Mouse (Mus musculus) intestine, embryonic 16.5 days (tissue): ENCODE measurements around the gene Parn. TPM values are rescaled to one million over a fixed set of nuclear protein-coding genes. Genes with fewer than 3 reads are reported as not detected.

ENCODE experiments used
- ATAC-seq: fragments of 200-750 bp; cut with Nextera tagmentation; 2 replicates; pipeline ENCODE4 v1.8.0; 2017; ENCODE audit warnings: moderate TSS enrichment, moderate library complexity
- H3K27ac ChIP-seq: fragments of 300-500 bp; sonication (generic); 2 replicates; pipeline ENCODE4 v1.5.1; 2014; ENCODE audit warnings: mild to moderate bottlenecking, low read length
- H3K27me3 ChIP-seq: fragments of 300-500 bp; sonication (generic); replicated peaks from 2 replicates; pipeline ENCODE4 v1.6.1; 2014; ENCODE audit warnings: low read length, control low read depth, mixed read lengths; ENCODE audit not compliant: control insufficient read depth, insufficient read depth
- H3K36me3 ChIP-seq: fragments of 300-500 bp; sonication (generic); 2 replicates; pipeline ENCODE4 v1.6.1; 2014; ENCODE audit warnings: low read length, control low read depth; ENCODE audit not compliant: control insufficient read depth, insufficient read depth
- H3K4me1 ChIP-seq: fragments of 300-500 bp; sonication (generic); 2 replicates; pipeline ENCODE4 v1.6.1; 2014; ENCODE audit warnings: low read length, control low read depth, mixed read lengths; ENCODE audit not compliant: control insufficient read depth, insufficient read depth
- H3K4me2 ChIP-seq: fragments of 300-500 bp; sonication (generic); 2 replicates; pipeline ENCODE4 v1.6.1; 2014; ENCODE audit warnings: low read depth, low read length, control low read depth
- H3K4me3 ChIP-seq: fragments of 300-500 bp; sonication (generic); 2 replicates; pipeline ENCODE4 v1.5.1; 2014; ENCODE audit warnings: mild to moderate bottlenecking, low read length
- H3K9ac ChIP-seq: fragments of 300-500 bp; sonication (generic); 2 replicates; pipeline ENCODE4 v1.6.1; 2014; ENCODE audit warnings: low read depth, low read length
- H3K9me3 ChIP-seq: fragments of 300-500 bp; sonication (generic); 2 replicates; pipeline ENCODE4 v1.6.1; 2016; ENCODE audit warnings: low read length, control low read depth; ENCODE audit not compliant: control insufficient read depth
- WGBS: fragments of 180-500 bp; shearing (Covaris S2); extraction: QIAGEN DNeasy Blood & Tissue Kit; methylation state at CpG from one replicate; pipeline ENCODE4 v1.1.7; 2014; 5-methylcytosine and 5-hydroxymethylcytosine counted together
- polyA plus RNA-seq: library from polyadenylated mRNA; unstranded; fragments of >200 nt; fragmentation: Nextera tagmentation; extraction: Ambion mirVana; gene quantifications from 2 replicates; pipeline ENCODE4 v1.2.1, GENCODE M21; 2015

Parn gene
- polyA plus RNA-seq, 1 experiment from 2014 or later: 39.4 TPM

DNA sequence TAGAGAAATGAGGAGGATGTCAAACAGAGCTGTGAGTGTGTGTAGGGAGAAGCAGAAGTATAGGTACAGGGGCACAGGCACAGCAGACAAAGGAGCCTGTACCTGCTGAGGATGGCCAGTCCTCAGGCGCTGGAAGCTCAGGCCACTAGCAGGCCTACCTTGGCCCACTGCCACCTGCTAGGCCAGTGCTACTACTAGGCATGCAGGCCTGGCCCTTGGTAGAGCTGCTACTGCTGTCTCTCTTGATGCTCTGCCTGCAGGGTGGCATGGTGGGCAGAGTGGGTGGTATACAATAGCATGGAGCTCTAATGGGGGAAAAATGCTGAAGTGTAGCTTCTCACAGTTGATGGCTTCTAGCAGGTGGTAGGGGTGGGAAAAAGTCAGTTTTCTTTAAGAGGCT is 88.0 kb downstream of the Parn start:
- H3K4me2 ChIP-seq: no peak overlapping the region
- H3K9ac ChIP-seq: no peak overlapping the region
- H3K27ac ChIP-seq: no peak overlapping the region
- no peaks in the 10 kb centered on the region for H3K36me3 ChIP-seq
- H3K27me3 ChIP-seq: no peaks in the 10 kb centered on the region
- no peak for ATAC-seq
- no peaks in the 10 kb centered on the region for H3K9me3 ChIP-seq
- H3K4me1 ChIP-seq: no peaks in the 10 kb centered on the region
- 95% methylated on average over 1 of the region's 1 CpGs for WGBS
- no peak overlapping the region for H3K4me3 ChIP-seq

DNA sequence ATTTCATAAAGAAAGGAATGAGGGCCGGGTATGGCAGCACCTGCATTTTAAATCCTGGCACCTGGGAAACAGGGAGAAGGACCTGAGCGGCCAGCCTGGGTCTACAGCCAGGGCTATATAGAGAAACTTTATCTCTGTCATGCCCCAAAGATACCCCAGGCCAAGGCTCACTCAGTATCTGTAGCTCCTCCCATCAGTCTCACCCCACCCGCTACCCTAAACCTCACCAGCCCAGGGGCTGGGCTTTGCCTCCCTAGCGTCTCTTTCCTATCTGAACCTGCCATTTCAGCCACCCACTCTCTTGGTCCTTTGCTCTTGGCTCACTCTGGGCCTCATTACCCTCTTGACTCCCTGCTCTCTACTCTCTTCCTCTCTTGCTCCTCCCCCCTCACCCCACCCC is 92.7 kb downstream of the Parn start:
- Histone ChIP-seq H3K9me3 (no peaks in the 10 kb centered on the region), H3K4me1 (no peaks in the 10 kb centered on the region), H3K36me3 (no peaks in the 10 kb centered on the region), H3K4me3 (no peak overlapping the region), H3K27me3 (no peaks in the 10 kb centered on the region), H3K9ac (no peak overlapping the region), H3K4me2 (no peak overlapping the region), H3K27ac (no peak overlapping the region)
- WGBS: 62% methylated on average over 4 of the region's 4 CpGs
- ATAC-seq: peak; percentile 77

DNA sequence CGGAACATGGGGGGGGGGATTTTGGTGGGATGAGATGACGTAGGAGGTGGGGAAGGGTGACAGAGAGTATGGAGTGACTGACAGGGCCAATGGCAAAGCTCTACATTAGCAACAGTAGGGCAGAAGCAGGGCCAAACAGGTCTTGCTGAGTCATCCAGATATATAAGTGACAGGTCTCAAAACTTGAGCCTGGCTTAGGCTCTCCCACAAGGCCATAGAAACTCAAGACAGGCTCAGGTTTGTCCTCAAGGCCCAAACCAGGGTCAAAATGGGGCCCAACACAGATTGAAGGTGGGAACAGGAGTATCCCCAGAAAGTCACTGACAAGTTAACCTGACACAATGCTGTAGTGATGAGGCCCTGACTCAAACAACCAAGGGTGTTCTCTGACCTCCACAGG is 99.7 kb downstream of the Parn start:
- Histone ChIP-seq H3K27ac (no peak overlapping the region), H3K36me3 (no peaks in the 10 kb centered on the region), H3K9ac (no peak overlapping the region), H3K27me3 (no peaks in the 10 kb centered on the region), H3K9me3 (no peaks in the 10 kb centered on the region), H3K4me2 (no peak overlapping the region), H3K4me1 (no peaks in the 10 kb centered on the region), H3K4me3 (no peak overlapping the region)
- no peak for ATAC-seq
- WGBS: 96% methylated on average over 2 of the region's 2 CpGs

DNA sequence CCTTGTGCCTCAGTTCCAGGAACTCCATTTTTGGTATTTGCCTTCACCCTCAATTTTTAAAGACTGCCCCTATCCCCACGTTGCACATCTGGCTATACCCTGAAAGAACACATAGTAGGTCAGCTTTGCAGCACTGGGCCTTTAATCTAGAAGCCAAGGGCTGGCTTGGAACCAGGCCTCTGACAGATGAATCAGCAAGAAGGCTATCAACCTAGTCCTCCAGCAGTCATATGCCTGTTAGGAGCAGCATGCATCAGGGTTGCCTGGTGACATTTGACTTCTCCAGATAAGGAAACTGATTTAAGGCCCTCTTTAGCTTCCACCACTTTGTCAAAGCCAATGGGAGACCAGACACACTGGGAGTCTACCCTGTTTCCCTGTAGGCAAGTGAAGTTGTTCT is 100.4 kb downstream of the Parn start:
- Histone ChIP-seq H3K9ac (no peak overlapping the region), H3K4me1 (no peaks in the 10 kb centered on the region), H3K4me2 (no peak overlapping the region), H3K36me3 (no peaks in the 10 kb centered on the region), H3K4me3 (no peak overlapping the region), H3K27ac (no peak overlapping the region), H3K27me3 (no peaks in the 10 kb centered on the region), H3K9me3 (no peaks in the 10 kb centered on the region)
- 76% methylated on average over 1 of the region's 1 CpGs for WGBS
- no peak for ATAC-seq

DNA sequence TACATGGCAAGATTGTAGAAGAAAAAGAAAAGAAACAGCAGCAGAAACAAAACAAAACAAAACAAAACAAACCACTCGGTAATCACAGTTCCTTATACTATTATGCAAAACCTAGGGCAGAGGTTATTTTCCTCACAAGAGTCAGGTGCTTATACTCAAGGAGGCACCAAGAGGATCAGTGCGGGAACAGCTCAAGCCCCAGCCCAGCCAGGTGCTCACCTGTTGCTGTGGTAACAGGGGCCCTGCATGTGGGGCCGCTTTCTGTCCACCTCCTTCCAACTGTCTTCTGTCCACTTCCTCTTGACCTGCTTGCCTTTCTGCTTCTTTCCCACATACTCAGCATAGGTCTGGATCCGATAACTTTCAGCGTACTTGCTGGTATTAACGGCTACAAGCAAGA is 101.6 kb downstream of the Parn start:
- H3K36me3 ChIP-seq: no peaks in the 10 kb centered on the region
- 78% methylated on average over 6 of the region's 6 CpGs for WGBS
- no peak overlapping the region for H3K4me3 ChIP-seq
- H3K4me2 ChIP-seq: no peak overlapping the region; the same call in 1 of the 2 replicates
- peak; percentile 86 for ATAC-seq
- H3K27me3 ChIP-seq: no peaks in the 10 kb centered on the region
- no peaks in the 10 kb centered on the region for H3K9me3 ChIP-seq
- H3K27ac ChIP-seq: no peak overlapping the region
- no peak overlapping the region for H3K9ac ChIP-seq
- no peaks in the 10 kb centered on the region for H3K4me1 ChIP-seq

DNA sequence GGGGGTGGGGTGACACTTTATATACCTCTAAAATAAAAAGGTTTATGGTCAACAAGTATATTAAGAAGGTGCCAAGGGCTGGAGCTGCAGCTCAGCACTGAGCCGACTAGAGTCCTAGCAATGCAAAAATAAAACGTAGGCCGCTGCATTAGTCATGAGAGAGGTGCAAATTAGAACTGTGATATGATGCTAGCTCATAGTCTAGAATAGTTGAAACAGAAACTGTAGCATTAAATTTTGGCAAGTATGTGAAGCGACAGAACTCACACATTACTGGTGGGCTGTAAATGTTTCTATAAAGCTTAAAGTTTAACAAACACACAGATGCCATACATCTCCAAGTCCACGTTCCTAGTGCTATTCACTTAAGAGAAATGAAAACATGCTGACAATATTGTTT is 102.7 kb downstream of the Parn start:
- no peaks in the 10 kb centered on the region for H3K36me3 ChIP-seq
- no peak overlapping the region for H3K4me3 ChIP-seq
- H3K9me3 ChIP-seq: no peaks in the 10 kb centered on the region
- no peak overlapping the region for H3K27ac ChIP-seq
- H3K4me2 ChIP-seq: no peak overlapping the region
- ATAC-seq: no peak
- 78% methylated on average over 5 of the region's 5 CpGs for WGBS
- no peaks in the 10 kb centered on the region for H3K27me3 ChIP-seq
- no peaks in the 10 kb centered on the region for H3K4me1 ChIP-seq
- H3K9ac ChIP-seq: no peak overlapping the region

DNA sequence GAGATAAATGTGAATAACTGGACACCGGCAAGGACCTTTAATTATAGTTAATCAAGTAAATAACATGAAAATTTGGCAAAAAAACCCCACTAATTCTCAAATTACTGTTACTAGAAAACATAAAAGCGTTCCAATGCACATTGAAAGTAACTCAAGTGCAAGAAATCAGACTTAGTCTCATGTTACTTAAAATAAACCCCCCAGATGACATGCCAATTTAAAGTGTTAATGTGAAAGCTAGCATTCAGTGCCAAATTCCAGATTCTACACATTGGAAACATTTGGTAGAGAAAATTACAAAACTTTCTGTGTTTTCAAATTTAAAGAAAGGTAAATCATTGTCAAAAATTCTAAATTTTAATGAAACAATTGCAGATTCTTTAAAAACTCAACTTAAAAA is 110.2 kb downstream of the Parn start:
- Histone ChIP-seq H3K27ac (no peak overlapping the region), H3K4me2 (no peak overlapping the region), H3K4me1 (no peaks in the 10 kb centered on the region), H3K9me3 (no peaks in the 10 kb centered on the region), H3K9ac (no peak overlapping the region), H3K36me3 (peaks cover 3% of the 10 kb centered on the region; the same call in 1 of the 2 replicates), H3K27me3 (no peaks in the 10 kb centered on the region), H3K4me3 (no peak overlapping the region)
- ATAC-seq: no peak
- WGBS: 79% methylated on average over 2 of the region's 2 CpGs

DNA sequence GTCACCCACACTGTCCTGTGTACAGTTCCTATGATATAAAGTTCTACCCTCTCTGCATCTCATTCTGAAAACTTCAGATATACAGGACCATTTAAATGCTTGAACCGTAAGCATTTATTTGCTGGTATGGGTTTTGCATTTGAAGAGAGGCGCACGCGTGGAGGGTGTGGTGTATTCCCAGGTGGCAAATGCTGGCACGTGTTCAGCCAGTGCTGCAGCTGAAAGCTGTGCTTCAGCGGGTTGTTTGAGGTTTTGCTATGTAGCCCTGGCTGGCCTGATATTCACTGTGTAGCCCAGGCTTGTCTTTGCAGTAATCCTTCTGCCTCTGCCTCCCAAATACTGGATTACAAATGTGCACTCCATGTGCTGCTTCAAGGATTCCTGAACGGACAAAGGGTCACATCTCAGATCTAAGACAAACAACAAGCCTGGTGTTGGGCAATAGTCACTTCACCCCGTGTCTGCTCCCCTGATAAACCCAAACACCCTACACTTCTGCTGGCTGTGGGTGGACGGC is 111.0 kb downstream of the Parn start:
- no peaks in the 10 kb centered on the region for H3K9me3 ChIP-seq
- no peak for ATAC-seq
- H3K9ac ChIP-seq: no peak overlapping the region
- H3K27ac ChIP-seq: no peak overlapping the region
- peaks cover 3% of the 10 kb centered on the region; the same call in 1 of the 2 replicates for H3K36me3 ChIP-seq
- no peaks in the 10 kb centered on the region for H3K27me3 ChIP-seq
- no peak overlapping the region for H3K4me2 ChIP-seq
- H3K4me3 ChIP-seq: no peak overlapping the region
- no peaks in the 10 kb centered on the region for H3K4me1 ChIP-seq
- WGBS: 80% methylated on average over 9 of the region's 9 CpGs

DNA sequence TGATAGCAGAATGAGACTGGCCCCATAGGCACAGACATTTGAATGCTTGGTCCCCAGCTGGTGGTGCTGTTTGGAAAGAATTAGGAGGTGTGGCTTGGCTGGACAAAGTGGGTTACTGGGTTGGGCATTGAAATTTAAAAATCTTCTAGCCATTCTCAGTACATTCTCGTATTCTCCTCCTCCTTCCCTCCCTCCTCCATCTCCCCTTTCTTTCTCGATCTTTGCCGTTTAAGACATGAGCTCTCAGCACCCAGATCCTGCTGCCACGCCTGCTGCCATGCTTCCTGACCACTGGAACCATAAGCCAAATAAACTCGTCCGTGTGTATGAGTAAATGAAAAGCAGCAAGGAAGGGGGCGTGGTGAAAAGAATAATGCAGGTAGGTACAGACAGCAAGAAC is 111.5 kb downstream of the Parn start:
- Histone ChIP-seq H3K4me3 (no peak overlapping the region), H3K27me3 (no peaks in the 10 kb centered on the region), H3K27ac (no peak overlapping the region), H3K9me3 (no peaks in the 10 kb centered on the region), H3K9ac (no peak overlapping the region), H3K4me1 (no peaks in the 10 kb centered on the region), H3K4me2 (no peak overlapping the region), H3K36me3 (peaks cover 3% of the 10 kb centered on the region; the same call in 1 of the 2 replicates)
- WGBS: 87% methylated on average over 7 of the region's 7 CpGs
- ATAC-seq: no peak

DNA sequence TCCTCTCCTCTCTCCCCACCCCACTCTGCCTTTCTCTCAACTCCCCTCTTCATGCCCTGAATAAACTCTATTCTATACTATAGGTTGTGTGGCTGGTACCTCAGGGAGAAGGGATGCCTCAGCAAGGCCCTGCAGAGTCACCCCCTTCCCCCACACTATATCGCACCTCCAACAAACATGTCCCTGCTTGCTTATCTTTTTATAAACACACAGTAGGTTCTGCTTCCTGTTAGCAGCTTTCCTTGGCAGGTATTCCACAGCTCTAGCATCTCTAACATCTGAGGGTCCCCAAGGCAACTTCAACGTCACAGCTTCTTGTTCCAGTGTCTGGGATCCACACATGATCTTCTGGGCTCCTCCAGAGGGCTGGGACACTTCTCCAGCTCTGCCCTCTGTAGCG is 117.3 kb downstream of the Parn start:
- H3K4me3 ChIP-seq: no peak overlapping the region
- no peaks in the 10 kb centered on the region for H3K4me1 ChIP-seq
- no peak overlapping the region for H3K4me2 ChIP-seq
- H3K9me3 ChIP-seq: 0 out of 2 replicates have a peak, but pooled peaks cover 9% of the 10 kb centered on the region
- no peak overlapping the region for H3K27ac ChIP-seq
- 85% methylated on average over 3 of the region's 3 CpGs for WGBS
- no peak overlapping the region for H3K9ac ChIP-seq
- ATAC-seq: no peak
- H3K27me3 ChIP-seq: no peaks in the 10 kb centered on the region
- H3K36me3 ChIP-seq: peaks cover 11% of the 10 kb centered on the region
